Mouse (Mus musculus): ENCODE measurements around the gene Cldn24. TPM values are rescaled to one million over a fixed set of nuclear protein-coding genes. Genes with fewer than 3 reads are reported as not detected.
"Not testable (repeated sequence)": the region's sequence is repeated elsewhere in the genome, so short reads cannot be mapped to it uniquely, and the experiment has no call there.

Gene Cldn24
- total RNA-seq (2021) = not detected
- long read RNA-seq, experiment 1 = 0 reads
- long read RNA-seq, experiment 2 = 0 reads

DNA sequence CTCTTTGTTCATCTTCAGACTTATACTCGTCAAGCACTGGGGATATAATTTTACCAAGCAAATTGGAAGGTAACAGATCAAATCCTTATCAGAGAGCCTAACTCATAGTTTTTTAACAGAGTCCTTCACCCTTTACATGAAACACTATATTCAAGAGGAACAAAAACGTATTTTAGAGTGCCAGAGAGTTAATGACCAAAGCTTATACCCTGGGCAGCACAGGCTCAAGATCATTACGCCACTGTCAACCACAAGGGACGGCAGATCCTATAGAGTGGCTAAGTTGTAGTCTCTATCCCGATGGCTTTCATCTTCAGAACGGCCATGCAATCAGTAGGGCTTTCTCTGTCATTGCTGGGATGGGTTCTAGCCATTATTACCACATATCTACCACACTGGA is at the start of gene Cldn24:
Gene Cldn24, plus strand, starts transcription at position 301 of the 400 bp plus-strand sequence.
- no peak for DNase-seq (ENCODE audit: low spot score in 2 of 2)

DNA sequence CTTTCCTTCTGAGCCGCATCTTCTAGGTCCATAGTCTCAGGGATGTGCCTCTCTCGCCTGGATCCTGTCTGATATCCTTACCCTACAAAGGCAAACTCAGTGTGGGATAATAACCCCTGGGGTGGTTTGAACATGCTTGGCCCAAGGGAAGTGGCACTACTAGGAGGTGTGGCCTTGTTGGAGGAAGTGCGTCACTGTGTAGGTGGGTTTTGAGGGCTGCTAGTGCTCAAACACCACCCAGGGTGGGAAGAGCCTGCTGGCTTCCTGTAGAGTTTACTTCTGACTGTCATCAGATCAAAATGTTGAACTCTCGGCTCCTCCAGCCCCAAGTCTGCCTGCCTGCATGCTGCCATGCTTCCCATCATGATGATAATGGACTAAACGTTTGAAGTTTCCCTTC is 49.0 kb upstream of the Cldn24 start:
- DNase-seq (ENCODE audit: low spot score in 2 of 2) = no peak

GRCm38 (mm10) chr8:47777415-47777814 is 44.5 kb upstream of the Cldn24 start:
- DNase-seq (ENCODE audit: low spot score in 2 of 2) = no peak

DNA sequence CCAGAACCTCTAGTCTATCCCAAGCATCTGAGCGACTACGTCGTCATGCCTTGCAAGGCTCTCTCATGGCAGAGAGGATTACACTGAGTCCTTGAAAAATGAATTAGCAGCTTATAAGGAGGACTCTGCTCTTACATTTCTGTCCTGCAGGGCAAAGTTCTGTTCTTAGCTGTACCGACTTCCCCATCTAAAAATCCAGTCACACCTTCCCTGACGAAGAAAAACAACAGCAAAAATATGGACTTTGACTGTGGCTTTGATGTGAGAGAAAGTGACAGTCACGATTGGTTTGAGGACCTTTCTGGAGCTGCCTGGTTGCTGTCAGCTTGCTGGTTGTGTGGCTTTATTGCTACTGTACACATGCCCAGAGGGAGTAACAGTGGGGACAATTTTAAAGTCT is 42.4 kb upstream of the Cldn24 start:
- DNase-seq (ENCODE audit: low spot score in 2 of 2) = no peak

GRCm38 (mm10) chr8:47781881-47782280 is 40.1 kb upstream of the Cldn24 start:
- DNase-seq (ENCODE audit: low spot score in 2 of 2) = no peak

GRCm38 (mm10) chr8:47783544-47783943 is 38.4 kb upstream of the Cldn24 start:
- no peak for DNase-seq (ENCODE audit: low spot score in 2 of 2)

DNA sequence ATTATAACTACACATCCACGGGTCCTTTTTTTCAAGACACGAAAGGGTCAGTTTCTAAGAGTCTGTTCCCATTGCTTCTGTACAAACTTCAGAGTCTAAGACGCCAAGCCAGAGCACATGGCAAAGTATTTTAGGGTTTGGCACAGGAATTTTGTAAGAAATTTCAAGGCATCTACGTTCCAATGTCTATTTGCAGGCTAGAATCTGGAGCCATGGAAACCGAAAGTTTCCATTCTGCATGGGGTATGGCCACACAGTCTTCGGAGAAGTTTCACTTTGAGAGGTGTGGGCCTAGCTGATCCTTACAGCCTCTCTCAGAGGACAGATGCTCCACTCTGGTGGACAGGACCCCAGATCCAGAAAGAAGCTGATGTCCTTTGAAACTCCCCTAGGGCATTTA is 38.0 kb upstream of the Cldn24 start:
- DNase-seq (ENCODE audit: low spot score in 2 of 2) = peak in 1 of 2 experiments; percentile 16

DNA sequence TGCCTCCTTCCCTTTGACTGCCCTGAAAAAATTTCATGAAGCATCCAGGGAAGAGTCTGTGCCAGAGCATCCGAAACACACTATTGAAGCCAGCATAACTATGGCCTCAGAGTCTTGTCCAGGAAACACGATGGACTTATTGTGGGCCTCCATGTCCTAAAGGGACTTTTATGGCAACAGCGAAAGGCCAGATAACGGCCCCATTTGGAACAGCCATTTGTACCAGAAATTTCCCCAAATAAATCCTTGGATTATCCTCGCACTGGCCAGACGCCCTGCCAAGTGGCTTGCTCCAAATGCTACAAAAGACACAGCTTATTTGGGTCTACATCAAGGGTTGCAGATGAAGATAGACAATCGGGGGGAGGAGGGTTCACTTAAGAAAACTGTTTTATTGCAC is 37.5 kb upstream of the Cldn24 start:
- peak in 1 of 2 experiments; percentile 50 for DNase-seq (ENCODE audit: low spot score in 2 of 2)

DNA sequence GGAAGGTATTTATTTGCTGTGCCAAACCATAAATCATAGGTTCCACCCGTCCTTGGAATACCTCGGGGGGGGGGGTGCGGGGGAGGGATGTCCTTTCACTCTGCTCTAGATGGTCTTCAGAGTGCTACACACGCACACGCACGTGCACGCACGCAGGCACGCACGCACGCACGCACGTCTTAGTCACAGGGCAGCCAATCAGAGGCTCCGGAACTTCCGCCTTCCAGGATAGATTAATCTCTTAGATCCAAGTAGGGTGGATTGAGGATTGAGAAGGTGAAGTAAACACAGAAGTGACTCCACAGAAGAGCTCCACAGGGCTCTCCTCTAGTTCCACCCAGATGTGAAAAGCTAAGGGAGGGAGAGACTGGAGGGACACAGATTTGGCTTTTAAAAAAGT is 35.6 kb upstream of the Cldn24 start:
- no peak for DNase-seq (ENCODE audit: low spot score in 2 of 2)

- no peak for DNase-seq (ENCODE audit: low spot score in 2 of 2)
Observed at GRCm38 (mm10) chr8:47787705-47788104, 34.2 kb upstream of the Cldn24 start.

DNA sequence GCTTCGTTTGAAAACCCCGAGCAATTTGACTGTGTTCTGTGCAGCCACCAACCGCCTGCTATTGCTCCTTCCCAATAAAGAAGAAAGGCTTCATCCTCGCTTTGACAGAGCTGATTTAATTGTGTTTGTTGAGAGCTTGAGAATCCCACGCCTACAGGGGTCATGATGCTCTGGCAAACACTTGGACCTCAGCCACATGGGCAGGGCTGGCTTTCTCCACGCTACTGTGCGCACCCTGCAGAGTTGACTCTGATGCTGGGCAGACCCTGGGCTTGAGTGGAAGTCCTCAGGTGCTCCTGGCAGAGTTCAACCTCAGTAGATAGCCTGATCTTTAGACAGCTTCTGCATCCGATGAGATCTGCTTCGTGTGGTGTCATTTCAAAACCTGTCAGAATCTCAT is 30.0 kb upstream of the Cldn24 start:
- no peak for DNase-seq (ENCODE audit: low spot score in 2 of 2)

- DNase-seq (ENCODE audit: low spot score in 2 of 2) = no peak
Observed at GRCm38 (mm10) chr8:47799438-47799837, 22.5 kb upstream of the Cldn24 start.

- DNase-seq (ENCODE audit: low spot score in 2 of 2) = no peak
Observed at GRCm38 (mm10) chr8:47802349-47802748, 19.6 kb upstream of the Cldn24 start.

DNA sequence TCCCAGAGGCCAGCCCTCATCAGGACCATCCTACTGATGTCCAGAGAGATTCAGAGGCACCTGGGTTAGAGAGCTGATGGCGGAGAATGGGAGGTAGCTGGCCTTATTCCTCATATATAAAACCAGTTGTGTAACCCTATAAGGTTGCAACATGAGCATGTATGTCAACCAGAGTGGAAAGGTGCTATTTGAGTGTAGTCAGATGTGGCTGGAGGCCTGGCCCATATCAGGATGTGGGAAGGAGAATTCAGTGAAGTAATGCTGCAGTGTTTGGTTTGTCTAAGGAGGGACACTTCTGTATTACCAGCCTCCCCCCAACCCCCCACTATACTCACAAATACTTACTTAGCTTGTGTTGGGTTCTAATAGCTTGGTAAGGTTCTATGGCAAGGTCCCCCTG is 17.7 kb upstream of the Cldn24 start:
- no peak for DNase-seq (ENCODE audit: low spot score in 2 of 2)

DNA sequence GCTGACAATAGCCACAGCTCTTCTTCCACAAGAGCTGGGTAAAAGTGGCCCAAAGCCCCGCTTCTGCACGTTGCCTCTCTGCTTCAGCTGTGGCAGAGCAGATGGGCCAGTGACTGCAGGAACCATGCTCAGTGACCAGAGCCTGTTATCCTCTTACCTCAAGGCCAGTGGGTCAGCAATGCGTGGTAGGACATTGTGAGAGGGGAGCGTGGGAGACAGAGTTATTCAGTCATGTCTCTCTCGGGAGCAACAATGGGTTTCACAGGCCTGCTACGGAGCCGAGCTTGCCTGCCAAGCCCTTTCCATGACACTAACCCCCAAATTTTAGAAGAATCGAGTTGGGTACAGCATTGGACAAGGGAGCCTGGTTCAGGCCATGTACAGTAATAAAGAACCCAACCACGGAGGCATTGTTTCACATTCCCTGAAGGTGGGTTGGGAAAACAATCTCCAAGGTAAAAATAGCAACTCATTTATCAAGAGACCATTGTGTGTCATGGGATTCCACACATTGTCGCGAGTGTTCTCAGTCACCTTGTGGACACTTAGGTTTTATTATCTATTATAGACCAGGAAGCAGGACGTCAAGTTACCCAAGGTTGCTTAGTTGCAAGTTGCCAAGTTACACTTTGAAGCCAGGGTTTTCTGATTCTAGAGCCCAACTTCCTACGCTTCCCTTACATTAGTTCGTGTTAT is 11.8 kb upstream of the Cldn24 start:
- no peak for DNase-seq (ENCODE audit: low spot score in 2 of 2)

DNA sequence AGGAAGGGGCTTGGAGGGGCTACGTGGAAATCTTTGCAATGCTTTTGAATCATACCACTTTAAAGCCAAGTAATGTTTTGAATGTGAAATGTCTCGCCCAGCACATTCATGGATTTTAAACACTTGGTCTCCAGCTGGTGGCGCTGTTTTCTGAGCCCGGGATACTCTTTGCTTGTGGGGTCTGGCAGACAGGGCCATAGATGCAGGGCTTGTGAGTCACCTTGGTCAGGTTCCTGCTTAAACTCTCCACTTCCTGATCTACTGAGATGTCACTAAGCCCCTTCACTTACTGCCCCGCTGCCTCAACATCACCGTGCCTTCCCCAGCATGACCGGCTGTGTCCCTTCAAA is 11.3 kb upstream of the Cldn24 start:
- no peak for DNase-seq (ENCODE audit: low spot score in 2 of 2)

DNA sequence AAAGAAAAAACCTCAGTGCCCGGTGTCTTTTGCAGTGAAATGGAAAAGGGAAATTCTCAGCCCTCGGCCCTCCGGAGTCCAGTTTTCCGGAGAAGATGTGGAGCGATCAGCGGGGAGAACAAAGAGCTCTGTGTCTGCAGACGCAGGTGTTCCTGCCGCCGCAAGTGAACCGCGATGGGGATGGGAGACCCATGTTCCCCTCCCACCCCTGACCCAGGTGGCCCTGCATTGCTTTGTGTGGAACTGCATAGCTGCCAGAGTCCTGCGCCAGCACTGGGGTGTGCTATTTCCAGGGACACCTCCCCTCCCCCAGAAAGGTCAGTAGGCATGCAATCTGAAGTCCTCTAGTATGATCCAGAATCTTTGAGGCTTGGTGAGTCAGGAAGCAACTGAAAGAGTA is 10.7 kb upstream of the Cldn24 start:
- no peak for DNase-seq (ENCODE audit: low spot score in 2 of 2)

DNA sequence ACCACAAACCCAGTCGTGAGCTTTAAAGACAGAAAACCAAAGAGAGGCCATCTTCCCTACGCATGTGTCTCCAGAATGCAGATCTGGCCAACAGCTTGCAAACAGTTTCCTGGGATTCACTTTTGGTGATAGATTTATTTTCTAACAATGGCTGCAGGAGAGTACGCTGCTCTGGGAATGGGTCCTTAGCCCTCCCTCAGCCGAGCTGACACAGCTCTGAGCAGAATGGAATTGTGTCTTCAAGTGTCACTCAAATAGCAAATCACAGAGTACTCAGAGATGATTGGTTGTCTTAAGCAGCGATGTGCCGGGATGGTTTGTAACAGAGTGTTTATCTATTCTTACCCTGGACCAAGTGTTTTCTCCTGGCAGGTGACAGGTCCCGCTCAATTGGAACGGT is 2.9 kb upstream of the Cldn24 start:
- DNase-seq (ENCODE audit: low spot score in 2 of 2) = no peak

GRCm38 (mm10) chr8:47820914-47821772 is 800 bp upstream of the Cldn24 start:
- DNase-seq (ENCODE audit: low spot score in 2 of 2) = no peak

GRCm38 (mm10) chr8:47822541-47822940 is 598 bp downstream of the Cldn24 start:
- not testable (repeated sequence) for DNase-seq (ENCODE audit: low spot score in 2 of 2)

DNA sequence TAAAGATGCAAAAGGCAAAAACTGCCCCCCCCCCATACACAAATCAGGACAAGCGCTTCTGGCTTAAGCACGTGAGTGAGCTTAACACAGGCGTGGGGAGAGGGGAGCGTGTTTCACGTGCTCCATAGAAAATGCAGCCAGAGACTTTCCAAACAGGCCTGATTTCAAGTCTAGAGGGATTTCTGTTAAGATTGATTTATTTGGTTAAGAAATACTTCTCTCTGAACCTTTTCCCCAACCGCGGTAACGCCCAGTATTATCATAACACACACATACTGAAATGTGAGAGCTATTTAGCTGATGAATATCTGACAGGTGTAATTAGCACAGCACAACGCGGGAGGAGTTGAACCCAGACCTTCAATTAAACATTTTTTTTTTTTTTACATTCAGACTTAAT is 1.8 kb downstream of the Cldn24 start:
- no peak for DNase-seq (ENCODE audit: low spot score in 2 of 2)

DNA sequence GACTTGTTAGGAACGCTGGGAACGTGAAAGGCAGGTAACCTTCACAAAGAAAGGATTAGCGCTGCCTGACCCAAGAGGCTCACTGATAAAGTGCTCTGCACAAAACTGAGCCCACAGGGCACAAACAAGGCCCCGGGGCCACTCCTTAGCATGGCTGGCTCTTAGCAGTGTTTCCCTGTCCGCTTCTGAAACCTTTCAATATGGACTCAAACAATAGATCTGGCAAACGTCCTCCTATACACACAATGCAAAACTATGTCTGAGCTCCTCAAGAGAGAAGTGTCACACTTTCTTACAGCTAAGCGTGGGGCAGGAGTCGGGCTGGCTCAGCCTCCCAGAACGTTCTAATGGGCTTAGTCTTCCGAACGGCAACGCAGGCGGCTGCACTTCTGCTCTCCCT is 2.2 kb downstream of the Cldn24 start, which contains the start of gene Cldn22:
Gene Cldn22, plus strand, starts transcription at position 301 of the 400 bp plus-strand sequence.
- DNase-seq (ENCODE audit: low spot score in 2 of 2) = no peak

DNA sequence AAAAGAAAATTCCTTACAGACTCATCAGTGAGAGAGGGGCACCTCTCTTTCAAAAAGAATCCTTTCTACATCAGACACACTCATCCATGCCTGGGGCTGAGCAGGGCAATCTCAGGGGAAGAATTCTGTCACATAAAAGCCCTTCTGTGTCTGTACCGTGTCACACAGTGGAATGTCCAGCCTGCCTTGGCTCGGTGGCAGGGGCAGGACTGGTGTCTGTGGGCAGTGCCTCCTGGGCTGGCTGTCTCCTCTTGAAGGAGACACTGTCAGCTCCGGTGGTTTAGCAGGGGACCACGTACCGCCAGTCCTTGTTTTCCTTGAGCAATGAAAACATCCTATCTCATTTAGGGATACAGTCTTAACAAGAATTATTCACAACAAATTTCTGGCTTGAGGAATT is 3.7 kb downstream of the Cldn24 start:
- DNase-seq (ENCODE audit: low spot score in 2 of 2) = no peak
